Mouse (Mus musculus): ENCODE data around the gene Spaca6. TPM values are rescaled to one million over a fixed set of nuclear protein-coding genes. Genes with fewer than 3 reads are reported as not detected.

The Spaca6 gene
- polyA plus RNA-seq (2015; fragmentation: Nextera tagmentation; extraction: Ambion mirVana): 31.2 and 32.8 TPM in 2 replicates

DNA sequence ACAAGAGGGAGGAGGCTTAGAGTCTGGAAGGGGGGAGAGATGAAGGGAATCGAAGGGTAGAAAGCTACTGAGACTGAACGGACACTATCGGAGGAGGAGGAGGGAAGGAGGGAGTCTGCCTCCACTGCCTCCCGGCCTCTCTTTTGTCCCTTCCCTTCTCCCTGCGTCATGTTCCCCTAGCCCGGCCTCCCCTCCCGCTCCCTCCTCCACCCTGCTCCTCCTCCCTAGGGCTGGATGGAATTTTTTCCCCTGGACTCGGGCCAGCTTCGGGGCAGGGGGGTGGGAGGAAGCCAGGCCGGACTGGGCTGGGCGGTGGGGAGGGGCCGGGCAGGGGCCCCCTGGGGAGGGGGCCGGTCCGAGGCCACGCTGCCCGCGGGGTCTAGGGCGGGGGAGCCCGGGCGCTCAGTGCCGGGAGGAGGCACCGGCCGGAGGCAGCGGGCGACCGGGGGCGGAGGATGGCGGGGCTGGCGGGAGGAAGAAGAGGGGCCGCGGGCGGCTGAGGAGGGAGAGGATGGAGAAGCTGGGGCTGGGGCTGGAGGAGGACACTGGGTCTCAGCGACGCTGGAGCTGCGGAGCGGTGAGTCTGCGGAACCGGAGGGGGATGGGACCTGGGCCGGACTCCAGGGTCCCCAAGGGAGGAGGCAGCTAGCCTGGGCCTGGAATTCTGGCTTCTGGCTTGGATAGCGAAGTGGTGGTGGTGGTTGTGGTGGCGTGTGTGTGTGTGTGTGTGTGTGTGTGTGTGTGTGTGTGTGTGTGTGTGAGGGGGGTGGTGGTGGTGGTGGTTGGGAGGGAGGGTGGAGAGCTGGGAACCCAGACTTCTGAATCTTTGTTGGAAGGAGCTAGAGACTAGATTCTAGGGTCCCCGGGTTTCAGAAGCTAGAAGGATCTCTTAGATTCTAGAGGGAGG is at the start of gene Spaca6:
Gene Spaca6, plus strand, starts transcription at position 408 of the 907 bp plus-strand sequence.
- under 1% methylated on average over 35 of the region's 42 CpGs for WGBS
- peaks cover 29% of the 10 kb centered on the region for H3K4me1 ChIP-seq
- no peaks in the 10 kb centered on the region for H3K9me3 ChIP-seq (replicated peaks)
- peaks cover 5% of the 10 kb centered on the region; the same call in 1 of the 2 replicates for H3K36me3 ChIP-seq
- peak within 1 kb of the TSS; percentile 99 for H3K27ac ChIP-seq (replicated peaks)
- H3K4me2 ChIP-seq (replicated peaks): peak within 1 kb of the TSS; percentile 75
- peak within 1 kb of the TSS; percentile 82 for H3K4me3 ChIP-seq (replicated peaks)
- H3K9ac ChIP-seq: peak within 1 kb of the TSS; percentile 80
- peak; percentile 91 for ATAC-seq (ENCODE audit: insufficient number of reproducible peaks, low FRiP score, low TSS enrichment, low read depth)
- no peaks in the 10 kb centered on the region for H3K27me3 ChIP-seq

DNA sequence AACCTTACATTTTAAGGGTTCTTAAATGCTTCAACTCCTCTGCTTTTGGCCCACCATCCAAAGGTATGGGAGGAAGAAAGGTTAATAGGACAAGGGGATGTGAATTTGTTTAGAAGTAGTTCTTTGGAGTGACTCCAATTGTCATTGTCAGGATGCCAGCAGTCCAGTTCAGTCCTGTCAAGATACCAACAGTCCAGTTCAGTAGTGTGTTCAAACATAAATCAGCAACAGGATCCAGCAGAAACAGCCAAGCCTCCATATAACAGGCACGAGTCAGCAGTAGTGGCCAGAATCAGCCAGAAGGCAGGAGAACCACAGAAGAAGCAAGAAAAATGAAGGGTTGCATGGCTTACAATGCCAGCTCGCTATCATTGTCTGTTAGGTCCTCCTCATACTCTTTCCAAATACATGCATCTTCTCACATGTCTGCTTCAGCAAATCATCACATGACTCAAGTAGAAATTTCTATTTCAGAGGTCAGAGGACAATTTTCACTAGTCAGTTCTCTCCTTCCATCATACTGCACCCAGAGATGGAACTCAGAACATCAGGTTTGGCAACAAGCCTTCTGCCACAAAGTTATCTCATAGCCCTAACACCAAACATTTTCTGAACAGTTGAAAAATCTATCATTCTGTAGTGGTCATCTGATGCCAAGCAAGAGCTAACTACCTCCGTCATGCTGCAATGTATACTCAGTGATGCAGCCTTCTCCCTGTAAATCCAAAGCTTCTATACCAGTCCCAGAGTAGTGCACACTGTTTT is 35.9 kb upstream of the Spaca6 start:
- Histone ChIP-seq H3K9ac (no peak overlapping the region), H3K4me2 (replicated peaks) (no peak overlapping the region), H3K4me3 (replicated peaks) (no peak overlapping the region), H3K27me3 (no peaks in the 10 kb centered on the region), H3K4me1 (peaks cover 12% of the 10 kb centered on the region; the same call in 1 of the 2 replicates), H3K9me3 (replicated peaks) (no peaks in the 10 kb centered on the region), H3K27ac (replicated peaks) (no peak overlapping the region), H3K36me3 (no peaks in the 10 kb centered on the region)
- WGBS: 77% methylated on average over 3 of the region's 3 CpGs
- no peak for ATAC-seq (ENCODE audit: insufficient number of reproducible peaks, low FRiP score, low TSS enrichment, low read depth)

DNA sequence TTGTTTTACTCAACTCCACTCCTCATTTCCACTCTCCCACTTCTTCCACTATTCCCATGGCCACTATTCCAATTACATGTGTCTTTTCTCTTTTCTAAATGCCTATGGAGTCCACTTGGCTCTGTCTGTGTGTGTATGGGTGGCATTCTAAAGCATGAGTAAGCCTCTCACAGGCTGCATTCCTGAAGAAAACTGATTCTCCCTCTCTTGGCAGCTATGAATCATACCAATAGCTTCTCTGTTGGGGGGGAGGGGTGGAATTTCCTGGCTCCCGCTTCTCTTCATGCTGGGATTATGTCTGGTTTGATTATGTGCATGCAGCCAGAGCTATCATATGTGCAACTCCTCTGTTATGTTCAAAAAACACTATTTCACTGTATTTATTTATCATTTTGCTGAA is 34.4 kb upstream of the Spaca6 start:
- Histone ChIP-seq H3K27ac (replicated peaks) (peak overlapping the region; percentile 58; the same call in 1 of the 2 replicates), H3K4me2 (replicated peaks) (no peak overlapping the region), H3K27me3 (no peaks in the 10 kb centered on the region), H3K9me3 (replicated peaks) (no peaks in the 10 kb centered on the region), H3K4me3 (replicated peaks) (no peak overlapping the region), H3K36me3 (no peaks in the 10 kb centered on the region), H3K9ac (no peak overlapping the region), H3K4me1 (peaks cover 12% of the 10 kb centered on the region; the same call in 1 of the 2 replicates)
- WGBS: 10% methylated on average over 1 of the region's 1 CpGs
- ATAC-seq (ENCODE audit: insufficient number of reproducible peaks, low FRiP score, low TSS enrichment, low read depth): peak; percentile 60; the same call in 1 of the 2 replicates

DNA sequence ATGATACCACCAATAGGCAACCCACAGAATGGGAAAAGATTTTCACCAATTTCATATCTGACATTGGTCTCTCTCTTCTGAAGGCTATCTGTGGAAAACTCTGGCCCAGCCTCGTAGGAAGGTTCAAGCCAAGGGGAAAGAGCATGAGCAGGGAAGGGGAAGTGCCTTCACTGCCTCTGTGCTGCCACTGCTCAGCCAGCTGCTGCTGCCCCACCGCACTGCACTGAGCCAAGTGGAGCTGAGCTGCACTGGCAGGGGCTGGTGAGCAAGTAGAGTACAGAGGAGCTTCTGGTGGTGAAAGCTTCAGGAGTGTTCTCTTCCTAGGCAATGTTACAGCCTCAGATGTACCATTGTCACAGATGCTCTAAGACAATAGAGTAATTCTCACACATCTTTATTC is 31.4 kb upstream of the Spaca6 start:
- no peak overlapping the region for H3K4me3 ChIP-seq (replicated peaks)
- H3K36me3 ChIP-seq: no peaks in the 10 kb centered on the region
- H3K27ac ChIP-seq (replicated peaks): no peak overlapping the region
- H3K4me2 ChIP-seq (replicated peaks): no peak overlapping the region
- no peaks in the 10 kb centered on the region for H3K9me3 ChIP-seq (replicated peaks)
- peaks cover 12% of the 10 kb centered on the region; the same call in 1 of the 2 replicates for H3K4me1 ChIP-seq
- H3K9ac ChIP-seq: no peak overlapping the region
- 58% methylated on average over 2 of the region's 2 CpGs for WGBS
- no peak for ATAC-seq (ENCODE audit: insufficient number of reproducible peaks, low FRiP score, low TSS enrichment, low read depth)
- H3K27me3 ChIP-seq: no peaks in the 10 kb centered on the region

DNA sequence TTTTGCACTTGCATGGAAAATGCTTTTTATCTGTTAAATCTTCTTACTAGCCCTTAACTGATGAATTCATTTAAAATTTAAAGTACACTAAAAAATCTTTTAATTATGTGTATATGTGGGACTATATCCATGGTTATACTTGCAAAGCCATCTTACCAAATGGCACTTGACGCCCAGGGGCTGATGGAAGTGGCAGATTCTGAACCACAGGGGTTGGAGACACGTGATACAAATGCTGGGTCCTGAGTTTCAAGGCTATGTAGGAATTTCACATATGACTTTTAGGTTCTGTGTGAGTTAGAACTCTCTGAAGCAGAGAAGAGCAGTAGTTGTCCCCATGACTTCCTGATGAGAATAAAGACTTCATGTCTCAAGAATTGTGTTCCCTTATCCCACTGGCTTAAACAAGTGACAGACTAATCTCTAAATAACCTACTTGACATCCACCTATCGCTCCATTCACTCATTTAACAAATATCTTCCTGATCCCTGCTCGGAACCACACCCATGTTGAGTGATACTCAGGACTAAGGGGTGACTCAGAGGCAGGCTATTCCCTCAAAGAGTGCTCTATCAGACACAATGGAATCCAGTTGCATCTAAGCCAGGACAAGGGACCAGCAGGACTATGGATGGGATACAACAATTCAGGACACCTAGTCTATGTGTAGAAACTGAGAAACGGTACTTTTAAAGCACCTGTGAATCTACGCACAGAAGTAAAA is 3.2 kb upstream of the Spaca6 start:
- Histone ChIP-seq H3K4me3 (replicated peaks) (no peak overlapping the region), H3K9ac (no peak overlapping the region), H3K36me3 (no peaks in the 10 kb centered on the region), H3K27me3 (no peaks in the 10 kb centered on the region), H3K4me1 (peaks cover 3% of the 10 kb centered on the region; the same call in 1 of the 2 replicates), H3K27ac (replicated peaks) (no peak overlapping the region), H3K4me2 (replicated peaks) (no peak overlapping the region), H3K9me3 (replicated peaks) (no peaks in the 10 kb centered on the region)
- no peak for ATAC-seq (ENCODE audit: insufficient number of reproducible peaks, low FRiP score, low TSS enrichment, low read depth)
- WGBS: 79% methylated on average over 6 of the region's 6 CpGs

DNA sequence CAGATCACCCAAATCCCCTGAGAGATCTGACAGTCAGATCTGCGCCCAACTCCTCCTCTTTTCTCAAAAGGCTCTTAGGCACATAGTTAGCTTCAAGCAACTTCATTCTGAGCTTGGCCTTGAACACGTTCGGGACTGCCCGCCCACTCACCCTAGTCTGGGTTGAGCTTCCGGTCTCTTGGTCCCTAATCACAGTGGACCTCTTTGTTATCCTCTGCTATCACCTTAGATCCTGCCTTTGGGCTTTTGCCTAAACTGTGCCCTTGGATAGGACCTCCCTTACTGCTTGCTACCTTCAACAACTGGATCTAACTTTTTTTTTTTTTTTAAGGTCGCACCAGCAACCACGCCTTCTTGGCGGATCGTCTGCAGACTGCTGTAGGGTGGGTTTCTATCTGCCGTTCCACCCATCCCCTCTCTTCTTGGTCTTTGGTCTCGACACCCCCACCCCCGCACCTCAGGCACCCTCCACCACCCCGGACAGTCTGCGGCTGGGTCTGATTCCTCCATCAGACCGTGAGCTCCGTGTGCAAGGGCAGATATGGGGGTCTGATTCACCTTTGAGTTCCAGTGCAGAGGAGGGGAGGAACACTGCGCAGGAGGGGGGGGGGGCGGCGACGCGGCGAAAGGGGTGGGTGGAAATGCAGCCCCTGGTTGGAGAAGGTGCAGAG is 902 bp upstream of the Spaca6 start:
- Histone ChIP-seq H3K4me1 (peaks cover 22% of the 10 kb centered on the region), H3K9me3 (replicated peaks) (no peaks in the 10 kb centered on the region), H3K4me3 (replicated peaks) (peak overlapping the region; percentile 82), H3K27ac (replicated peaks) (peak overlapping the region; percentile 99), H3K4me2 (replicated peaks) (peak overlapping the region; percentile 75), H3K27me3 (no peaks in the 10 kb centered on the region), H3K9ac (peak overlapping the region; percentile 80), H3K36me3 (peaks cover 2% of the 10 kb centered on the region; the same call in 1 of the 2 replicates)
- WGBS: 1% methylated on average over 17 of the region's 22 CpGs
- peak; percentile 46 for ATAC-seq (ENCODE audit: insufficient number of reproducible peaks, low FRiP score, low TSS enrichment, low read depth)

DNA sequence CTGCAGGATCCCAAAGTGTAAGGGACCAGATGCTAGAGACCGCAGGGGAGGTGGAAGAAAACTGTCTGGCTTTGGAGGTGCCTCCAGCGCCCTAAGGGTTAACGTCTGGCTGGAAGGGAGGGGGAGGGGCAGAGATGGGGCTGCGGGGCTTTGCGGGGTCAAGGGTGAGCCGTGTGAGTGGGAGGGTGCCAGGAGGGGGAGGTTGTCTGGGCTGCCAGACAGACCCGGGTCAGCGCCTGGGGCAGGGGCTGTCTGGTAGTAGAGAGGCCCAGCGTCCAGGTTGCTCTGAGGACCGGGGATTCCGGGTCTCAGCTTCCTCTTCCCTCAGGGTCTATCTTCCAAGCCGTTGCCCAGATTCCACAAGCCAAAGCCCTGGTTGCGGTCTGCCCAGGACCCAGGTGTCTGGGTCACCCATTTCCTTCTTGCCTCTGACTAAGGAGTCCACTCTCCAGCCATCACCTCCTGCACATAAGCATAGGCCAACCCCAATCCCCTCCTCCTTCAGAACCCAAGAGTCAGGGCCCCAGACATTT is 766 bp downstream of the Spaca6 start:
- ATAC-seq (ENCODE audit: insufficient number of reproducible peaks, low FRiP score, low TSS enrichment, low read depth): 0 out of 2 replicates have a peak, but pooled peaks have one; percentile 3
- no peaks in the 10 kb centered on the region for H3K27me3 ChIP-seq
- WGBS: 0% methylated on average over 12 of the region's 13 CpGs
- H3K9me3 ChIP-seq (replicated peaks): no peaks in the 10 kb centered on the region
- peaks cover 30% of the 10 kb centered on the region for H3K4me1 ChIP-seq
- H3K9ac ChIP-seq: peak overlapping the region; percentile 62
- peak overlapping the region; percentile 99 for H3K27ac ChIP-seq (replicated peaks)
- peaks cover 7% of the 10 kb centered on the region; the same call in 1 of the 2 replicates for H3K36me3 ChIP-seq
- H3K4me2 ChIP-seq (replicated peaks): peak overlapping the region; percentile 75
- peak overlapping the region; percentile 82 for H3K4me3 ChIP-seq (replicated peaks)

DNA sequence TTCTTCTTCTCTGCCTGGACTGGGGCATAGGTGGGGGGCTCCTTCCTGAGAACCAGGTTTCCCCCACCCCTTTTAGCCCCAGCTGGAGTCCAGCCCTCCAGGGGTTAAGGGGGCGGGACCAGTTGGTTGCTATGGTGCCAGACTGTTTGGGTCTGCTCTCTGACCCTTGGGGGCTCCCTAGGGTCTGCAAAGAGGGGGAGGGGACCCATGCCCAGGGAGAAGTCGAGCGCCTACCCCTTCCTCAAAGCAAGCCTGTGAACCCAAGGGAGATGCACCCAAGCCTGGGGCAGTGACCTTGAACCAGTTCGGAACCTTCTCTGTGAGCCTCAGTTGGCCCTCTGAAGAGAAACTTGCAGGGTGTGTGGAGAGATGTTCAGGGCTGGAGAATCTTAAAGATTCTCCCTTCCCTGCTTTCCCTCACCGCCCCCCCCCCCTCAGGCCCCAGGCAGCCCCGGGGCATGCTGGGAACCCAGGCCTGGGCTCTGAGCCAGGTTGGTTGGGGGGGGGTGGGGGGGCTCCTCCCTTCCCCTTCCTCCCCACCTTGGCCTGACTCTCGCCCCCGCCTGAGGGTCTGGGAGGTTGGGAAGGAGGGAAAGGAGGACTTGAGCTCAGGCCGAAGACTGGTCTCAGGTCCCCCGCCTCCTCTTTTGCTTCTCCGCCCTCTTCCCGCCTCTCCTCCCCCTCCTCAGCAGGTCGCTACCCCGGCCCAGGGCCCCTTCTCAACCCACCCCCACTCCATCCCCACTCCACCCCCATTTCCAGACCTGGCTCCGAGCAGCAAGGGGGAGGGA is 1.4 kb downstream of the Spaca6 start:
- peak; percentile 71 for ATAC-seq (ENCODE audit: insufficient number of reproducible peaks, low FRiP score, low TSS enrichment, low read depth)
- Histone ChIP-seq H3K4me2 (replicated peaks) (peak overlapping the region; percentile 75), H3K27ac (replicated peaks) (peak overlapping the region; percentile 99), H3K4me3 (replicated peaks) (peak overlapping the region; percentile 82), H3K36me3 (peaks cover 12% of the 10 kb centered on the region; the same call in 1 of the 2 replicates), H3K9ac (peak overlapping the region; percentile 62), H3K9me3 (replicated peaks) (no peaks in the 10 kb centered on the region), H3K27me3 (no peaks in the 10 kb centered on the region), H3K4me1 (peaks cover 34% of the 10 kb centered on the region)
- 4% methylated on average over 7 of the region's 15 CpGs for WGBS

DNA sequence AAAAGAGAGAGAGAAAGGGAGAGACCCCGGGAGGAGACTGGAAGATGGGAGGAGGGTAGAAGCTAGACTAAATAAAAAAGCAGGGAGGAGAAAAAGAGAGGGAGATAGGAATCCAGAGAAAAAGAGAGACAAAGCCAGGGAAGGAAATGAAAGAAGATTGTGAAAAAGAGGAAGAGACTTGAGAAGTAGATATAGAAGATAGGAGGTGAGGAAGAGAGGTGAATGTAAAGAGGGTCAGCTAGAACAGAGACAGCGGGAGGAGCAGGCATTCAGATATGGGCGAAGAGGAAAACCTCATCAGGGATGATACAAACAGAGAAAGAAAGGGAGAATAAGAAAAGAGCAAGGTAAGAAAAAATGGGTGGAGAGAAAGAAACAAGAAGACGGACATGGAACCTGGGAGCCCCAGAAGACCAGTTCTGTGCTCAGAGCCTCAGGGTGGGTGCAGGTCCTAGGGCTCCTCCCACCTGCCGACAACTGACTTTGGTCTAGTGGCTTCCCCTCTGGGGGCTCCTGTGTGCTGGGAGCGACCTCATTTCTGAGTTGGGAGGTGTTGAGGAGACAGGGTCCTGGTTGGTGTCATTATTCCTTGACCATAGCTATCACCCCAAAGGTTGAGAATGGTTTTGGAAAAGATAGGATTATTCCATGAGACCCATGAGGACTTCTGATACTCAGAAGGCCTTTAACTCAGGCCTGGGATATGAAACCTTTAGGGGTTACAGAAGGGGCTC is 2.3 kb downstream of the Spaca6 start:
- Histone ChIP-seq H3K4me2 (replicated peaks) (peak overlapping the region; percentile 75), H3K36me3 (peaks cover 15% of the 10 kb centered on the region; the same call in 1 of the 2 replicates), H3K27ac (replicated peaks) (peak overlapping the region; percentile 99), H3K4me1 (peaks cover 42% of the 10 kb centered on the region), H3K4me3 (replicated peaks) (peak overlapping the region; percentile 82), H3K9ac (peak overlapping the region; percentile 62), H3K9me3 (replicated peaks) (no peaks in the 10 kb centered on the region), H3K27me3 (no peaks in the 10 kb centered on the region)
- WGBS: 1% methylated on average over 6 of the region's 6 CpGs
- ATAC-seq (ENCODE audit: insufficient number of reproducible peaks, low FRiP score, low TSS enrichment, low read depth): no peak
